Mouse (Mus musculus) liver, embryonic 14.5 days (tissue): Measurements from ENCODE around the gene Icos. TPM values are rescaled to one million over a fixed set of nuclear protein-coding genes. Genes with fewer than 3 reads are reported as not detected.

Source experiments
- ATAC-seq: fragments of 200-750 bp; cut with Nextera tagmentation; 2 replicates; pipeline ENCODE4 v1.8.0; 2017; ENCODE audit warnings: moderate number of reproducible peaks, mild to moderate bottlenecking, moderate library complexity; ENCODE audit not compliant: insufficient read depth
- DNase-seq, 3 experiments: peaks; one replicate each; pipeline ENCODE4 v3.0.0-alpha.2; 2012 to 2013; ENCODE audit warnings: low read depth in 3 of 3, low spot score in 3 of 3
- H3K27ac ChIP-seq: fragments of 300-500 bp; sonication (generic); 2 replicates; pipeline ENCODE4 v1.5.1; 2014; ENCODE audit warnings: moderate library complexity, mild to moderate bottlenecking, control low read depth, inconsistent platforms
- H3K27me3 ChIP-seq: fragments of 300-500 bp; sonication (generic); 2 replicates; pipeline ENCODE4 v1.6.1; 2014; ENCODE audit warnings: mild to moderate bottlenecking, low read length, moderate library complexity; ENCODE audit not compliant: control insufficient read depth, insufficient read depth
- H3K36me3 ChIP-seq: fragments of 300-500 bp; sonication (generic); replicated peaks from 2 replicates; pipeline ENCODE4 v1.6.1; 2014; ENCODE audit warnings: low read depth; ENCODE audit not compliant: control insufficient read depth, insufficient read depth
- H3K4me1 ChIP-seq, 2 experiments: fragments of 200-500 bp in 1 of 2; fragments of 300-500 bp in 1 of 2; sonication (generic) in 1 of 2; replicated peaks; 2 replicates each; pipeline ENCODE4 v1.6.1; 2012 to 2014; ENCODE audit warnings: antibody characterized with exemption in 1 of 2, inconsistent platforms in 1 of 2, low read length in 1 of 2; ENCODE audit not compliant: control insufficient read depth in 2 of 2, insufficient read depth in 2 of 2
- H3K4me2 ChIP-seq: fragments of 300-500 bp; sonication (generic); 2 replicates; pipeline ENCODE4 v1.6.1; 2014; ENCODE audit warnings: low read depth, mild to moderate bottlenecking, control low read depth, moderate library complexity
- H3K4me3 ChIP-seq, 2 experiments: fragments of 200-500 bp in 1 of 2; fragments of 300-500 bp in 1 of 2; sonication (generic) in 1 of 2; 2 replicates each; pipeline ENCODE4 v1.5.1; 2012 to 2014; ENCODE audit warnings: low read depth in 2 of 2, low read length in 2 of 2, mild to moderate bottlenecking in 2 of 2, control low read depth in 1 of 2, inconsistent platforms in 1 of 2, moderate library complexity in 1 of 2; ENCODE audit not compliant: insufficient read depth in 1 of 2
- H3K9ac ChIP-seq: fragments of 300-500 bp; sonication (generic); replicated peaks from 2 replicates; pipeline ENCODE4 v1.6.1; 2014; ENCODE audit warnings: mild to moderate bottlenecking, control low read depth, moderate library complexity
- H3K9me3 ChIP-seq: fragments of 300-500 bp; sonication (generic); 2 replicates; pipeline ENCODE4 v1.6.1; 2016; ENCODE audit warnings: low read length, mixed read lengths; ENCODE audit not compliant: control insufficient read depth
- CTCF ChIP-seq: IDR thresholded peaks from 2 replicates; pipeline ENCODE4 v1.5.1; 2016; ENCODE audit warnings: antibody characterized with exemption, low read depth, control low read depth
- EP300 ChIP-seq: IDR thresholded peaks from 2 replicates; pipeline ENCODE4 v1.6.1; 2016; ENCODE audit warnings: antibody characterized with exemption, low read depth
- WGBS: fragments of 180-500 bp; shearing (Covaris S2); extraction: QIAGEN DNeasy Blood & Tissue Kit; methylation state at CpG from one replicate; pipeline ENCODE4 v1.1.7; 2014; ENCODE audit not compliant: insufficient replicate concordance; 5-methylcytosine and 5-hydroxymethylcytosine counted together
- polyA plus RNA-seq, 2 experiments: library from polyadenylated mRNA; depleted of rRNA in 1 of 2; stranded (reverse) in 1 of 2; unstranded in 1 of 2; fragments of >200 nt; fragmentation: Nextera tagmentation in 1 of 2; extraction: Ambion mirVana in 1 of 2; gene quantifications; 2 replicates each; pipeline versions ENCODE4 v1.2.1 to v1.2.3; 2012 to 2014

Gene Icos
- polyA plus RNA-seq (2012; rRNA removed) (0.21 and 0.41 TPM in 2 replicates), polyA plus RNA-seq (2014; fragmentation: Nextera tagmentation; extraction: Ambion mirVana) (0.50 and 0.92 TPM in 2 replicates)

DNA sequence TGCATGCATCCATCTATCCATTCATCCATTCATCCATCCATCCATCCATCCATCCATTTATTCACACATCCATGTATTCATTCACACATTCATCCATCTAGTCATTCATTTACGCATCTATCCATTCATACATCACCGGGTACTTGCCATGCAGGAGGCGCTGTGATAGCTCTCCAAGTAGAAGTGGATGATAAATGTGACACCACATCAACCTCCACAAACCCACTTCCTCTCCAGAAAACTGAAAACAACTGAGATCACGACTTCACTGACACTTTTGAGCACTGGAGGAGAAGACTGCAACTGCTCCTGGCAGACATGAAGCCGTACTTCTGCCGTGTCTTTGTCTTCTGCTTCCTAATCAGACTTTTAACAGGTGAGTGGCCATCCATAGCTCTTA is at the start of gene Icos:
Gene Icos (plus strand): TSS at position 287 of the 400 bp plus-strand sequence.
- TF ChIP-seq CTCF (no peak), EP300 (no peak)
- H3K9ac ChIP-seq = no peak within 1 kb of the TSS
- H3K4me2 ChIP-seq = no peak within 1 kb of the TSS
- ATAC-seq = no peak
- WGBS = 15% methylated on average over 6 of the region's 6 CpGs
- DNase-seq = no peak
- no peaks in the 10 kb centered on the region for H3K27me3 ChIP-seq
- H3K4me3 ChIP-seq = no peak within 1 kb of the TSS
- H3K9me3 ChIP-seq = no peaks in the 10 kb centered on the region
- H3K4me1 ChIP-seq = no peaks in the 10 kb centered on the region
- no peak within 1 kb of the TSS for H3K27ac ChIP-seq
- H3K36me3 ChIP-seq = no peaks in the 10 kb centered on the region

DNA sequence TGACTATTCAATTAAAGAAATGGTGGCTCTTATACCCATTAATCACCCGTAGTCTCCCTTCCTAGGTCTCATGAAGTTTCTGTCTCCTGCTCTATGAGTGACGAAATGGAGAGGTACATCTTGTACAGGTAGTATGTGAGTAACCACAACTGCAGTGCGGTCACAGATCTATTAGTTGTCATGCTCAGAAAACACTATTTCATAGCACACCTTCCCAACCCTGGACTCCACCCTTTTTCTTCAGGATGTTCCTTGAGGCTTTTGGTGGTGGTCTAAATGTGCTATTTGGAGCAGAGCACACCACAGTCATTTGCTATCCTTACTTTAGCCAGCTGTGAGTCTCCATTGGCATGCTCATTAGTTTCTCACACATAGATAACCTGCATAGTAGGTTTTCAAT is 48.7 kb upstream of the Icos start:
- Histone ChIP-seq H3K4me3 (no peak overlapping the region), H3K27me3 (no peaks in the 10 kb centered on the region), H3K36me3 (no peaks in the 10 kb centered on the region), H3K4me1 (no peaks in the 10 kb centered on the region), H3K27ac (no peak overlapping the region), H3K4me2 (no peak overlapping the region), H3K9me3 (no peaks in the 10 kb centered on the region), H3K9ac (no peak overlapping the region)
- DNase-seq (no peak), ATAC-seq (no peak)
- WGBS = 58% methylated on average over 3 of the region's 3 CpGs
- TF ChIP-seq CTCF (no peak), EP300 (no peak)

DNA sequence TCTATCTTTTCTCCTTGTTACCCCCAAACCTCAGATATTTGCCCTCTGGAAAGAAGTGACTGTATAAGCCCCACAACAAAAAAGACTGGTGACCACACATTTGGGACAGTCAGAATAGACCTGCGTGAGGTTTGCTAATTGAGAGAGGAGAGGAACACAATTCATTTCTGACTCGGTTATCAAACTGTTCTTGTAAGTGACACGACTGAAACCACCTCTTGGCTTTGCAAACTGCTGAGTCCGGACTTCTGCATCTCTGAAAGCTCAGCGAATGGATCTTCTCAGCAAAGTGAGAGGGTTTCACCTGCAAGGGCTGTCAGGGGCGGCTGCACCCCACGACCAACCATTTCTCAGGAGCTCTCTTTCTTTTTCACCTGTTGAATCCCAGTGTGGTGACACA is 47.3 kb upstream of the Icos start:
- Histone ChIP-seq H3K9ac (no peak overlapping the region), H3K9me3 (no peaks in the 10 kb centered on the region), H3K27me3 (no peaks in the 10 kb centered on the region), H3K27ac (no peak overlapping the region), H3K4me3 (no peak overlapping the region), H3K36me3 (no peaks in the 10 kb centered on the region), H3K4me1 (no peaks in the 10 kb centered on the region), H3K4me2 (no peak overlapping the region)
- ATAC-seq = no peak
- no peak for DNase-seq
- WGBS = 65% methylated on average over 7 of the region's 7 CpGs
- TF ChIP-seq CTCF (no peak), EP300 (no peak)

DNA sequence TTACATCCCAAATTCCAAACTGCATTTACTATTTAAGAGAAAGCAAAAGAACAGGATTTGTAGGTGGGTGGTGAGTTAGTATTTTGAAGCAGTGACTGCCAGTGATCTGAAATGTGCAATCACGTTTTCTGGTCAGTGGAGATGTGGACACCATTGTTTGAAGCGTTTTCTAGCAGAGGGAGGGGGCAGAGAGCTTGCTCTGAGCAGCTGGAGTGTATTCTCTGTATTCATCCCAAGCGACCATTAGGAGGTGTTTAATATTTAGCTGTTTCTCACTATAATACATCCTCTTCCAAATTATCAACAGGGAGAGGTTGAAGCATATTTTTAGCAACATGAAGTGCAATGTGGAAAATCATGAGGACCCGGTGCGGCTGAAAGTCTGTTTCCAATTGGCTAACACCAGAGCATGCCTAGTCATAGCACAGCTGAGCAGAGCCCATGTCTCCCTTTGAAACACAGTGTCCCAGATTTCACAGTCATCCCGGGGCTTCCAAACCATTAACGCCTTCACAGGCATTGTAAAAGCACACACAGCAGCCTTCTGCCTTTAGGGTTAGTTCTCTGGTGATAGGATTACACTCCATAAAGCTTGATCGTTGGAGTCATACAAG is 41.7 kb upstream of the Icos start:
- no peaks in the 10 kb centered on the region for H3K27me3 ChIP-seq
- TF ChIP-seq CTCF (no peak), EP300 (no peak)
- no peaks in the 10 kb centered on the region for H3K36me3 ChIP-seq
- no peak overlapping the region for H3K4me2 ChIP-seq
- WGBS = 44% methylated on average over 8 of the region's 8 CpGs
- no peak overlapping the region for H3K9ac ChIP-seq
- H3K4me3 ChIP-seq = no peak overlapping the region
- no peaks in the 10 kb centered on the region for H3K9me3 ChIP-seq
- H3K4me1 ChIP-seq = 0 out of 4 replicates have a peak, but pooled peaks cover 0 to 2% of the 10 kb centered on the region in 2 experiments
- no peak overlapping the region for H3K27ac ChIP-seq
- ATAC-seq (no peak), DNase-seq (no peak)

DNA sequence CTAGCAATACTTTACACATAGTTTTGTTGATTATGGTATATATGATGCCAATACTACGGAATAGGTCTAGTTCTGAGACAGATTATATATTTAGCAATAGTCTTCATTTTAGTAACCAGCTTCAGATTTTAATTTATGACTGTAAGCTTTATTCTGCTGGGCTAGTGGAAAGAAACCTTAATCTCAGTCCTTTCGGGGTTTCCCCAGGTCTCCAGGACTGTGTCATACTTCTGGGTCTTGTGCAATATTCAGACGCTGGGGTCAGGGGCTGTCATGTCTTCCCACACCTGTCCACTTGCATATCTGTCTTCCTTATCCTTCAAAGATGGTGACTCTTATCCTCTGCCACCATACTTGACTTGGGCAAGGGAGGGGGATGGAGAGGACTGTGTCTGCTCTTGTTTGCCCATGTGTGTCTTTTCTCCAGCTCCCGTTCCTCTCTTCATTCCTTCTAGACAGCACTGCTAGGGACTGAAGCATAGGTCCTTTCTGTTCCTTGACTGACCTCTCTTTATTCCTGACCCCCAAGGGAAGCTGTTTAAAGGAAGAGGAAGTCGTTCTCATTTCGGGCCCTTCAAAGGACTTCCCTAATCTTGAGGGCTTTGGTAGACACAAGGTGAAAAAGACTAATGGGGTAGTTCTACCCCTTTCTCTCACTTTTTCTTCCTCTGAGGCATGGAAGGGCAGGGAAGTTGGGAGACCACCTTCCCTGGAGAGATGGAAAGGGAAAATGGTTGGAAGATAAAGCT is 40.6 kb upstream of the Icos start:
- Histone ChIP-seq H3K9me3 (no peaks in the 10 kb centered on the region), H3K27ac (no peak overlapping the region), H3K36me3 (no peaks in the 10 kb centered on the region), H3K4me2 (no peak overlapping the region), H3K27me3 (no peaks in the 10 kb centered on the region), H3K4me1 (0 out of 4 replicates have a peak, but pooled peaks cover 0 to 2% of the 10 kb centered on the region in 2 experiments), H3K4me3 (no peak overlapping the region), H3K9ac (no peak overlapping the region)
- WGBS = 37% methylated on average over 6 of the region's 6 CpGs
- DNase-seq (no peak), ATAC-seq (no peak)
- TF ChIP-seq CTCF = no peak
- no peak for TF ChIP-seq EP300
